Comparison of ENCODE assay signal across 8 mouse cellular contexts in genomic region chr1:132321821-132322580, GRCm38 (mm10). TPM values are rescaled to one million over a fixed set of nuclear protein-coding genes. Genes with fewer than 3 reads are reported as not detected.
DNase-seq lines count a peak whose midpoint lies in the region; ATAC-seq lines count a peak whose summit lies in the region.

No protein-coding gene starts in this region.

- peak overlapping the region; percentile 95 for H3K27ac ChIP-seq in neural tube, embryonic 11.5 days (ENCODE audit: low read depth, low read length)
- H3K27ac ChIP-seq in intestine, embryonic 15.5 days = peak overlapping the region; percentile 60
- peak overlapping the region; percentile 32; the same call in 1 of the 2 replicates for H3K27ac ChIP-seq in stomach, embryonic 16.5 days (ENCODE audit: low read length)

- H3K36me3 ChIP-seq in neural tube, embryonic 11.5 days (ENCODE audit: control insufficient read depth, insufficient read depth, low read length) = no peaks in the 10 kb centered on the region
- H3K36me3 ChIP-seq in intestine, embryonic 15.5 days = no peaks in the 10 kb centered on the region
- H3K36me3 ChIP-seq in stomach, embryonic 16.5 days (ENCODE audit: control insufficient read depth, insufficient read depth, low read length) = no peaks in the 10 kb centered on the region

- H3K4me3 ChIP-seq in neural tube, embryonic 11.5 days (ENCODE audit: low read depth, low read length) = no peak overlapping the region
- H3K4me3 ChIP-seq in intestine, embryonic 15.5 days (replicated peaks) = no peak overlapping the region
- H3K4me3 ChIP-seq in stomach, embryonic 16.5 days (replicated peaks; ENCODE audit: low read length) = no peak overlapping the region

- H3K9ac ChIP-seq in neural tube, embryonic 11.5 days (ENCODE audit: low read length) = peak overlapping the region; percentile 42
- H3K9ac ChIP-seq in intestine, embryonic 15.5 days = no peak overlapping the region
- 0 out of 2 replicates have a peak overlapping the region, but pooled peaks have one; percentile 3 for H3K9ac ChIP-seq in stomach, embryonic 16.5 days (ENCODE audit: low read length)

- no peak for DNase-seq in frontal cortex, postnatal 10 days (ENCODE audit: low spot score in 2 of 2)
- no peak for DNase-seq in neural tube, embryonic 11.5 days (ENCODE audit: low spot score)
- DNase-seq in neural tube, embryonic 10.5 days (ENCODE audit: extremely low spot score, low spot score) = no peak
- no peak for DNase-seq in gastrocnemius, postnatal 4 days (ENCODE audit: low spot score in 2 of 2)

- ATAC-seq in frontal cortex, adult (ENCODE audit: low TSS enrichment) = peak; percentile 67; the same call in 1 of the 2 replicates
- ATAC-seq in neural tube, embryonic 11.5 days (ENCODE audit: insufficient read depth, low FRiP score, low TSS enrichment) = peak; percentile 37
- ATAC-seq in intestine, embryonic 15.5 days = no peak
- no peak for ATAC-seq in stomach, embryonic 16.5 days (ENCODE audit: insufficient read depth, low FRiP score)
- ATAC-seq in activated CD4-positive, CD25-positive, alpha-beta regulatory T cell, adult 4 months = no peak

- WGBS in neural tube, embryonic 11.5 days = 38% methylated on average over 7 of the region's 7 CpGs
- 63% methylated on average over 7 of the region's 7 CpGs for WGBS in intestine, embryonic 15.5 days
- 66% methylated on average over 7 of the region's 7 CpGs for WGBS in stomach, embryonic 16.5 days

- peaks cover 53% of the 10 kb centered on the region for H3K4me1 ChIP-seq in neural tube, embryonic 11.5 days (ENCODE audit: control insufficient read depth, insufficient read depth, low read length)
- peaks cover 45% of the 10 kb centered on the region for H3K4me1 ChIP-seq in intestine, embryonic 15.5 days (replicated peaks)
- peaks cover 21% of the 10 kb centered on the region for H3K4me1 ChIP-seq in stomach, embryonic 16.5 days (ENCODE audit: control insufficient read depth, insufficient read depth, low read length)

- no peaks in the 10 kb centered on the region for H3K9me3 ChIP-seq in neural tube, embryonic 11.5 days (ENCODE audit: control insufficient read depth, low read length)
- H3K9me3 ChIP-seq in intestine, embryonic 15.5 days = no peaks in the 10 kb centered on the region
- H3K9me3 ChIP-seq in stomach, embryonic 16.5 days (replicated peaks; ENCODE audit: control insufficient read depth, low read length) = no peaks in the 10 kb centered on the region

- H3K4me2 ChIP-seq in neural tube, embryonic 11.5 days (ENCODE audit: low read depth) = peak overlapping the region; percentile 12
- H3K4me2 ChIP-seq in intestine, embryonic 15.5 days (replicated peaks) = no peak overlapping the region
- H3K4me2 ChIP-seq in stomach, embryonic 16.5 days (ENCODE audit: low read depth, low read length) = 0 out of 2 replicates have a peak overlapping the region, but pooled peaks have one; percentile 6

- no peaks in the 10 kb centered on the region for H3K27me3 ChIP-seq in neural tube, embryonic 11.5 days (ENCODE audit: control insufficient read depth, insufficient read depth, low read length)
- H3K27me3 ChIP-seq in intestine, embryonic 15.5 days (replicated peaks) = no peaks in the 10 kb centered on the region
- H3K27me3 ChIP-seq in stomach, embryonic 16.5 days (ENCODE audit: control insufficient read depth, insufficient read depth, low read length) = no peaks in the 10 kb centered on the region

RNA-seq across cellular contexts. Expression of gene Nuak2, which starts 6.1 kb away (rescaled TPM):
- polyA plus RNA-seq in neural tube, embryonic 11.5 days (2014; fragmentation: Nextera tagmentation; extraction: Ambion mirVana) = 24.4 and 25.4 TPM in 2 replicates
- 4.7 and 5.5 TPM in 2 replicates for polyA plus RNA-seq in intestine, embryonic 15.5 days (2015; fragmentation: Nextera tagmentation; extraction: Ambion mirVana)
- polyA plus RNA-seq in stomach, embryonic 16.5 days (2015; fragmentation: Nextera tagmentation; extraction: Ambion mirVana) = 6.8 and 6.9 TPM in 2 replicates
- 1 to 10 TPM; 2.0 TPM for polyA plus RNA-seq in activated CD4-positive, CD25-positive, alpha-beta regulatory T cell, adult 4 months (2017; shearing (Covaris generic))
- 1 to 10 TPM; 2.8 to 2.9 TPM for total RNA-seq in gastrocnemius, postnatal 4 days (2021)

RNA-seq across cellular contexts. Expression of gene Klhdc8a, which starts 23.6 kb away (rescaled TPM):
- polyA plus RNA-seq in neural tube, embryonic 11.5 days (2014; fragmentation: Nextera tagmentation; extraction: Ambion mirVana) = 1.3 and 2.5 TPM in 2 replicates
- polyA plus RNA-seq in intestine, embryonic 15.5 days (2015; fragmentation: Nextera tagmentation; extraction: Ambion mirVana) = 0.23 and 0.49 TPM in 2 replicates
- 0.09 and 0.18 TPM in 2 replicates for polyA plus RNA-seq in stomach, embryonic 16.5 days (2015; fragmentation: Nextera tagmentation; extraction: Ambion mirVana)
- not detected for polyA plus RNA-seq in activated CD4-positive, CD25-positive, alpha-beta regulatory T cell, adult 4 months (2017; shearing (Covaris generic))
- under 1 TPM; 0.49 to 0.98 TPM for total RNA-seq in gastrocnemius, postnatal 4 days (2021)

Comparison
In these comparisons a context has a peak if more than half of its experiments do, and no peak if none do; other contexts are left out.
1. ATAC-seq: peak in frontal cortex, adult (single experiment) and neural tube, embryonic 11.5 days (single experiment); none in intestine, embryonic 15.5 days (single experiment), stomach, embryonic 16.5 days (single experiment) and activated CD4-positive, CD25-positive, alpha-beta regulatory T cell, adult 4 months (single experiment).
2. H3K27ac ChIP-seq: peak in every context shown above with its lines; median percentile 95 in neural tube, embryonic 11.5 days; 60 in intestine, embryonic 15.5 days; 32 in stomach, embryonic 16.5 days.